In the genomic region with DNA sequence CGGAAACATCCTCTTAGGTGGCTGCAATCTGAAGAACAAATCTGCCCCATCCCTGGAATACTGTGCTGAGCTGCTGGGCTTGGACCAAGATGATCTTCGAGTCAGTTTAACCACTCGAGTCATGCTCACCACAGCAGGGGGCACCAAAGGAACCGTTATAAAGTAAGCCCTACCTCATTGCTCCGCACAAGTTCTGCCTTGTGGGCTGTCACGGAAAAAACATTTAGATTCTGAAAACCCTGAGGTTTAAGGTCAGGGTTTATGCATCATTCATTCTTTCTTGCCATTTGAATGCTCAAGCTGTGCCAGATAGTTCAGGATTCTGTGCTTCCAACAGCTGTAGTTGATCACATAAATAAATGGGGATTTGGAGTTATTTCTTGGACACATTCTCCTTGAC, we compare ENCODE assay signal across 10 mouse cellular contexts.
DNase-seq lines count a peak whose midpoint lies in the region; ATAC-seq and TF ChIP-seq lines count a peak whose summit lies in the region.
"Had no signal": no experiment of that assay in that cellular context is flagged by ENCODE, and none has a peak within 500 bp of the region (broad histone marks: within the 10 kb centered on the region; RNA-seq: fewer than 3 reads in every experiment).

No protein-coding gene starts in this region.

- TF ChIP-seq CTCF in layer of hippocampus, adult 2 months (conservative IDR thresholded peaks at IDR 0.05), result peak; percentile 24

- no peaks in the 10 kb centered on the region for H3K27me3 ChIP-seq in lung, embryonic 15.5 days
- H3K27me3 ChIP-seq in midbrain, embryonic 16.5 days (ENCODE audit: control insufficient read depth, insufficient read depth, low read depth, low read length), result no peaks in the 10 kb centered on the region
- H3K27me3 ChIP-seq: megakaryocyte, embryonic 14.5 days had no signal

- no peak overlapping the region for H3K4me2 ChIP-seq in lung, embryonic 15.5 days
- H3K4me2 ChIP-seq in midbrain, embryonic 16.5 days (ENCODE audit: low read length), result no peak overlapping the region

- no peak for DNase-seq in layer of hippocampus, adult 2 months (ENCODE audit: low spot score in 2 of 2)
- no peak for DNase-seq in layer of hippocampus, adult 8-10 months (ENCODE audit: low spot score in 2 of 2)
- peak; percentile 45 for DNase-seq in thymus, postnatal 0 days (ENCODE audit: low spot score)
- DNase-seq in testis, postnatal 10 days (ENCODE audit: low spot score), result no peak
- DNase-seq in Muller cell, postnatal 12 days (ENCODE audit: inconsistent ontology term), result no peak
- DNase-seq: right cerebral cortex, adult 18-20 months had no signal

- peak; percentile 53; the same call in 1 of the 2 replicates for ATAC-seq in granulocyte monocyte progenitor cell, adult 5-6 weeks (replicated peaks; ENCODE audit: poor library complexity, severe bottlenecking)
- peak; percentile 77; the same call in 1 of the 2 replicates for ATAC-seq in lung, embryonic 15.5 days (ENCODE audit: borderline replicate concordance, extremely low read depth, low FRiP score, low TSS enrichment)
- no peak for ATAC-seq in midbrain, embryonic 16.5 days

- H3K9ac ChIP-seq in lung, embryonic 15.5 days, result no peak overlapping the region
- H3K9ac ChIP-seq in midbrain, embryonic 16.5 days (ENCODE audit: low read depth, low read length), result no peak overlapping the region

- 0 out of 2 replicates have a peak, but pooled peaks cover 3% of the 10 kb centered on the region for H3K4me1 ChIP-seq in lung, embryonic 15.5 days
- H3K4me1 ChIP-seq in midbrain, embryonic 16.5 days (ENCODE audit: control insufficient read depth, insufficient read depth, low read length), result no peaks in the 10 kb centered on the region

- H3K9me3 ChIP-seq in lung, embryonic 15.5 days, result no peaks in the 10 kb centered on the region
- no peaks in the 10 kb centered on the region for H3K9me3 ChIP-seq in midbrain, embryonic 16.5 days (replicated peaks; ENCODE audit: control insufficient read depth, low read length, poor library complexity, severe bottlenecking)
- H3K9me3 ChIP-seq: megakaryocyte, embryonic 14.5 days had no signal

- no peak overlapping the region for H3K4me3 ChIP-seq in layer of hippocampus, adult 2 months
- H3K4me3 ChIP-seq in lung, embryonic 15.5 days, result no peak overlapping the region
- H3K4me3 ChIP-seq in midbrain, embryonic 16.5 days (ENCODE audit: low read depth, low read length), result no peak overlapping the region
- H3K4me3 ChIP-seq: megakaryocyte, embryonic 14.5 days had no signal

- WGBS in lung, embryonic 15.5 days, result 40% methylated on average over 6 of the region's 6 CpGs
- 61% methylated on average over 6 of the region's 6 CpGs for WGBS in midbrain, embryonic 16.5 days

- H3K36me3 ChIP-seq in lung, embryonic 15.5 days, result no peaks in the 10 kb centered on the region
- no peaks in the 10 kb centered on the region for H3K36me3 ChIP-seq in midbrain, embryonic 16.5 days (ENCODE audit: control insufficient read depth, insufficient read depth, low read length)

- H3K27ac ChIP-seq in layer of hippocampus, adult 2 months, result no peak overlapping the region
- H3K27ac ChIP-seq in lung, embryonic 15.5 days, result no peak overlapping the region
- H3K27ac ChIP-seq in midbrain, embryonic 16.5 days (ENCODE audit: low read length), result no peak overlapping the region
